Mouse (Mus musculus): ENCODE measurements around the gene Svep1.

- TF ChIP-seq POLR2A (IDR thresholded peaks at IDR 0.05; ENCODE audit: insufficient read depth, low read depth, low read length) (no peak), CTCF (IDR thresholded peaks at IDR 0.05; ENCODE audit: insufficient read depth, low read depth, low read length) (no peak)
Measured at GRCm38 (mm10) chr4:58139764-58140556, 66.7 kb downstream of the Svep1 start.
